Mouse (Mus musculus) stomach, postnatal 0 days (tissue): Measurements from ENCODE around the gene Syt17. TPM values are rescaled to one million over a fixed set of nuclear protein-coding genes. Genes with fewer than 3 reads are reported as not detected.

ENCODE experiments used
- ATAC-seq: fragments of 200-750 bp; cut with Nextera tagmentation; 2 replicates; pipeline ENCODE4 v1.8.0; 2017; ENCODE audit not compliant: low FRiP score, low TSS enrichment
- DNase-seq: peaks from one replicate; pipeline ENCODE4 v3.0.0-alpha.2; 2016; ENCODE audit warnings: low spot score
- H3K27ac ChIP-seq: fragments of 300-500 bp; sonication (generic); replicated peaks from 2 replicates; pipeline ENCODE4 v1.5.1; 2014; ENCODE audit warnings: mild to moderate bottlenecking, control low read depth
- H3K27me3 ChIP-seq: fragments of 300-500 bp; sonication (generic); 2 replicates; pipeline ENCODE4 v1.6.1; 2014; ENCODE audit warnings: low read length; ENCODE audit not compliant: control insufficient read depth, insufficient read depth
- H3K36me3 ChIP-seq: fragments of 300-500 bp; sonication (generic); 2 replicates; pipeline ENCODE4 v1.6.1; 2014; ENCODE audit warnings: low read length, mixed read lengths; ENCODE audit not compliant: control insufficient read depth, insufficient read depth
- H3K4me1 ChIP-seq: fragments of 300-500 bp; sonication (generic); replicated peaks from 2 replicates; pipeline ENCODE4 v1.6.1; 2014; ENCODE audit warnings: antibody characterized with exemption; ENCODE audit not compliant: control insufficient read depth, insufficient read depth
- H3K4me2 ChIP-seq: fragments of 300-500 bp; sonication (generic); replicated peaks from 2 replicates; pipeline ENCODE4 v1.6.1; 2014; ENCODE audit warnings: low read depth, mild to moderate bottlenecking, control low read depth, moderate library complexity
- H3K4me3 ChIP-seq: fragments of 300-500 bp; sonication (generic); 2 replicates; pipeline ENCODE4 v1.5.1; 2014; ENCODE audit warnings: low read depth, low read length, control low read depth
- H3K9ac ChIP-seq: fragments of 300-500 bp; sonication (generic); 2 replicates; pipeline ENCODE4 v1.6.1; 2014; ENCODE audit warnings: mild to moderate bottlenecking, low read length, control low read depth, mixed read lengths
- H3K9me3 ChIP-seq: fragments of 300-500 bp; sonication (generic); 2 replicates; pipeline ENCODE4 v1.6.1; 2016; ENCODE audit warnings: low read length; ENCODE audit not compliant: control insufficient read depth
- CTCF ChIP-seq: IDR thresholded peaks from 2 replicates; pipeline ENCODE4 v1.5.1; 2016; ENCODE audit warnings: antibody characterized with exemption, low read depth, mild to moderate bottlenecking, moderate library complexity
- EP300 ChIP-seq: optimal IDR thresholded peaks from 2 replicates; pipeline ENCODE3; 2016; ENCODE audit warnings: antibody characterized with exemption
- WGBS: fragments of 180-500 bp; shearing (Covaris S2); extraction: QIAGEN DNeasy Blood & Tissue Kit; methylation state at CpG from one replicate; pipeline ENCODE4 v1.1.7; 2014; 5-methylcytosine and 5-hydroxymethylcytosine counted together
- polyA plus RNA-seq: library from polyadenylated mRNA; unstranded; fragments of >200 nt; fragmentation: Nextera tagmentation; extraction: Ambion mirVana; gene quantifications from 2 replicates; pipeline ENCODE4 v1.2.1, GENCODE M21; 2015

Syt17 gene
- polyA plus RNA-seq, 1 experiment from 2014 or later, result 3.3 TPM

DNA sequence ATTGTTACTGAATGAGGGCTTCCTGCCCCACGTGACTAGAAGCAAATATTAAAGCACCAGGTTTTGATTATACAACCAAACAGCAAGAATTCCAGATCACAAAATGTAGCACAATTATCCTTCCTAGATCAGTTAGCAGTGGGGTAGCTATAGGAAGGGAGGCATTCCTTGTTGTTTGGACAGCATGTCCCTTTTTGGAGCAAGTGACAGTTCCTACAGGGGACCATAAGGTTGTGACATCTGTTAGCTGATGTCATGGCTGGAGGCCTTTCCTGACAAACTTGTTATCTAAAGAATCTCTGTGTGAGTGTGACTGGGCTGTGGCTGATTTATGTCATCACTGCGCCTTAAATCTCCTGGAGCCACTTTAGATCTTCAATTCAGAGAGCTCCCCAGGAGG is 97.2 kb downstream of the Syt17 start:
- Histone ChIP-seq H3K4me1 (no peaks in the 10 kb centered on the region), H3K36me3 (no peaks in the 10 kb centered on the region), H3K4me2 (no peak overlapping the region), H3K4me3 (no peak overlapping the region), H3K9me3 (no peaks in the 10 kb centered on the region), H3K9ac (no peak overlapping the region), H3K27me3 (no peaks in the 10 kb centered on the region), H3K27ac (no peak overlapping the region)
- 70% methylated on average over 2 of the region's 2 CpGs for WGBS
- TF ChIP-seq EP300 (no peak), CTCF (no peak)
- no peak for ATAC-seq
- DNase-seq, result no peak

DNA sequence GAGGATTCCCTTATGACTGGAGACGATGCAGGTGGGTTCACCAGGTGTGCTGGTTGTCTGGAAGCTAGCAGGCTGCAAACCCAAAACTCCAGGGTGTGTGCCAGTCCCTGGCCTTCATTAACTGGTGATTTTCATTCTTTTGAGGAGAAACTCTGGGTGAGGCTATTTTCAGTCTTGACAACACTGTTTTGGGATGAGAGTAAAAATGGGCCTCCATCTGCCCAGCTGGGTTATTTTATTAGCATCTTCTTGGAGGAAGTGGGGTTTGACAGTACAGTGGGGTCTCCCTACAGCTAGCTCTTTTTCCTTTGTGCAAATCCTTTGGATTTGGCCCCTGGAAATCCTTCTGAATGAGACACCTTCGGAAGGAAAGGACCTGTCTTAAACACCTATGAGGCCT is 101.1 kb downstream of the Syt17 start:
- H3K36me3 ChIP-seq, result no peaks in the 10 kb centered on the region
- TF ChIP-seq CTCF (no peak), EP300 (no peak)
- no peak for ATAC-seq
- H3K4me3 ChIP-seq, result no peak overlapping the region
- no peaks in the 10 kb centered on the region for H3K4me1 ChIP-seq
- no peaks in the 10 kb centered on the region for H3K27me3 ChIP-seq
- no peak for DNase-seq
- H3K9me3 ChIP-seq, result no peaks in the 10 kb centered on the region
- H3K27ac ChIP-seq, result no peak overlapping the region
- WGBS, result 58% methylated on average over 2 of the region's 2 CpGs
- H3K9ac ChIP-seq, result no peak overlapping the region
- no peak overlapping the region for H3K4me2 ChIP-seq

DNA sequence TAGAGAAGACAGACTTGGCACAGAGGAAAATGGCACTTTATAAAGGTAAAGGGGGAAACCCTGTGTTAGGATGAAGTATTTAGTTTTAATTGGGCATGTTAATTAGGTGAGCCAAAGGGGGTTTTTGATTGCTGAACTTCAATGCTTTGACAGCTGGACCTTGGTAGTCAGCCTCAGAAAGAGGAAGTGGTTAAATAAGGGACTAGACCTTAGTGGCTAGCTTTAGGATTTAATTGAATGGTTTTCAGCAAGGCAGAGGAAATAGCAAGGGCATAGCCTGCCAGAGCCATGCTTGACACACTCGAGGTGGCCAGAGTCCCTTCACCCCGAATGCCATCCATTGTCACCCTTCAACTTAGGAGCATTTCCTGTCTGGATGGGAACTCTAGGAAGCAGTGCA is 101.6 kb downstream of the Syt17 start:
- H3K4me3 ChIP-seq, result no peak overlapping the region
- WGBS, result 67% methylated on average over 2 of the region's 2 CpGs
- no peak for DNase-seq
- ATAC-seq, result no peak
- H3K4me2 ChIP-seq, result no peak overlapping the region
- no peaks in the 10 kb centered on the region for H3K27me3 ChIP-seq
- no peak overlapping the region for H3K9ac ChIP-seq
- TF ChIP-seq CTCF, result no peak
- no peak for TF ChIP-seq EP300
- no peaks in the 10 kb centered on the region for H3K36me3 ChIP-seq
- no peaks in the 10 kb centered on the region for H3K4me1 ChIP-seq
- H3K9me3 ChIP-seq, result no peaks in the 10 kb centered on the region
- no peak overlapping the region for H3K27ac ChIP-seq

DNA sequence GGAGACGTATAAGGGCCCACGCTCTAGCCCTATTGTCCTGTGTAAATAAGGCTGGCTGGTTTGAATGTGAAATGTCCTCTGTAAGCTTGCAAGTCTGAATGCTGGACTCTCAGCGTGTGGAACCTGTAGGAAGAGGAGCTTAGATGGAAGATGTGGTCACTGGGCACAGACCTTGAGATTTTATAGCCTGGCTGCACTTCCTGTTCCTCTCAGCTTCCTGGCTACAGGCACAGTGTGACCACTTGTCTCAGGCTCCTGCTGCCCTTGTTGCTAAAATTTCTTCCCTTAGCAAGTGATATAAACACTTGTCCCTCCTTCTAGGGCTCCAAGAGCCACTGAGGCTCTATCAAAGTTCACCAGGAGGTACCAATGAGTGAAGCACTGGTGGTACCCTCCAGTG is 102.6 kb downstream of the Syt17 start:
- Histone ChIP-seq H3K36me3 (no peaks in the 10 kb centered on the region), H3K9me3 (no peaks in the 10 kb centered on the region), H3K27ac (no peak overlapping the region), H3K4me2 (no peak overlapping the region), H3K4me1 (no peaks in the 10 kb centered on the region), H3K27me3 (no peaks in the 10 kb centered on the region), H3K9ac (no peak overlapping the region), H3K4me3 (no peak overlapping the region)
- DNase-seq (no peak), ATAC-seq (no peak)
- WGBS, result 79% methylated on average over 3 of the region's 3 CpGs
- TF ChIP-seq CTCF, result no peak
- no peak for TF ChIP-seq EP300

DNA sequence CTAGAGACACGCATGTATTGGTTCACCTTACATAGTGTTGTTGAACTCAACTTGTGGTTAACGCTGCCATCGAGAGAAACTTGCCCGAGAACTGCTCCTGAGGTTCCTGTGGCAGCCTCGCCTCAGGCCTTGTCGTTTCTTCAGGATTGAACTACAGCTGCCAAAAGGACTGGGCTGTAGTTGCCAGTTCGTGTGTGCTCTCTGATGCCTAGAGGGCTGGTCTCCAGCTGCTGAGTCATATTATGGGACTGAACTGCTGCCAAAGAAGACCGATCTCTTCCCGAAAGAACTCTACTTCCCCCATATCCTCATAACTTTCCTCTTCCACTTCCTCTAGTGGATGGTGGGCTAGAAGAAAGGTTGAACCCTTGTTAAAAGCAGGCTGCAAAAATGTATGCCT is 103.3 kb downstream of the Syt17 start:
- Histone ChIP-seq H3K4me3 (no peak overlapping the region), H3K9me3 (no peaks in the 10 kb centered on the region), H3K36me3 (no peaks in the 10 kb centered on the region), H3K4me2 (no peak overlapping the region), H3K4me1 (no peaks in the 10 kb centered on the region), H3K27me3 (no peaks in the 10 kb centered on the region), H3K27ac (no peak overlapping the region), H3K9ac (no peak overlapping the region)
- DNase-seq (no peak), ATAC-seq (no peak)
- 65% methylated on average over 9 of the region's 9 CpGs for WGBS
- TF ChIP-seq EP300 (no peak), CTCF (no peak)

Other genes with a start within 250 kb of the Syt17 start
- gene Smg1, start 204.6 kb downstream of the Syt17 start, polyA plus RNA-seq, result 6.4 and 8.5 TPM in 2 replicates
- gene Itpripl2, start 43.8 kb upstream of the Syt17 start, polyA plus RNA-seq, result 6.1 and 6.7 TPM in 2 replicates
- gene Coq7, start 85.1 kb upstream of the Syt17 start, polyA plus RNA-seq, result 83.6 and 86.9 TPM in 2 replicates
- 5.9 and 7.0 TPM in 2 replicates for gene Tmc7, start 136.5 kb upstream of the Syt17 start, polyA plus RNA-seq
- gene Tmc5, start 149.1 kb upstream of the Syt17 start, polyA plus RNA-seq, result 7.9 and 8.5 TPM in 2 replicates